Mouse (Mus musculus) E14TG2a.4 (cell line): ENCODE results near the gene Clec2h.

Experiments used
- CTCF ChIP-seq: conservative IDR thresholded peaks from 2 replicates; pipeline ENCODE4 v1.5.1; 2014; ENCODE audit warnings: low read length
- NANOG ChIP-seq: IDR thresholded peaks from 2 replicates; pipeline ENCODE4 v1.6.1; 2014; ENCODE audit warnings: borderline replicate concordance, low read length, mixed read lengths
- POU5F1 ChIP-seq: IDR thresholded peaks from 2 replicates; pipeline ENCODE4 v1.6.1; 2014; ENCODE audit warnings: low read length, borderline replicate concordance

GRCm38 (mm10) chr6:128650187-128650586 is 12.0 kb upstream of the Clec2h start:
- TF ChIP-seq CTCF (no peak), NANOG (no peak), POU5F1 (no peak)
